Mouse (Mus musculus) 3134 (cell line): ENCODE results near the gene Vill.
A peak's percentile ranks its signal among the peaks of the same experiment; 100 is the strongest.

Experiments used
- DNase-seq: peaks from one replicate; pipeline ENCODE4 v3.0.0-alpha.2; 2011; ENCODE audit warnings: low spot score; ENCODE audit not compliant: insufficient read length; ENCODE audit errors: extremely low read depth

Gene Vill

DNA sequence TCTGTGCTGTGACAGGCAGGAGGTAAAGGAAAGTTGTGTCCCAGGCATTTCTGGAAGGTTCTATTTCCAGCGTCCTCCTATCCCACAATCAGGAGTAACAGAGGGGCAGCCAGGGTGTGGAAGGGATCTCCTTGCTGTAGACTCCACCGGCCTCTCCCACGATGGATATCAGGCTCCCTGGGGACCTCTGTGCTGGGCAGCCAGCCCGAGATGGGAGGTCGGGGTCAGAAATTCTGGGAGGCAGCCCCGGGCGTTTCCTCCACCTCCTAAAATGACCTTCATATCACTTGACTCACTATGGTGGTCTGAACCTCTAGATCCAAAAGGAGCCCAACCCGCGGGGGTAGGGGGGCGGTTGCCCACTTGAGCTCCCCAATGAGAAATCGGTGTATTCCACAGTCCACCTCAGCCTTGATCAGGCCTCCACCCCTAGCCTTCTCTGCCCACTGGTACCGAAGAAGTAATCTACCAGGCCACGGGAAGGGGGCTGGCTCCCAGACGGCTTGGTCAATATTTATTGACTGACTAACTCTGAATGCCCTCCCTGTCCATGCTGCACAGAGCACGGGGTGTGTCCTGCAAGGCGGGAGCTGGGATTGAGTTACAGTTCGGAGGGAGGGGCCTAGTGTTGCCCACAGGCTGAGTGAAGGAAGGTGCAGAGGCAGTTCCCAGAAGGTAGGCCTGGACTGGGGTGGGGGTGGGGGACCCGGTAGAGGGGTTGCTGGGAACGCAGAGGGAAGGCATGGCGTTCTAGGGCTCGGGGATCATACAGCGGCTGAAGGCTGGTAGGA lies at the start of gene Vill:
Gene Vill (plus strand): TSS at position 625 of the 791 bp plus-strand sequence.
- DNase-seq, result peak; percentile 48

DNA sequence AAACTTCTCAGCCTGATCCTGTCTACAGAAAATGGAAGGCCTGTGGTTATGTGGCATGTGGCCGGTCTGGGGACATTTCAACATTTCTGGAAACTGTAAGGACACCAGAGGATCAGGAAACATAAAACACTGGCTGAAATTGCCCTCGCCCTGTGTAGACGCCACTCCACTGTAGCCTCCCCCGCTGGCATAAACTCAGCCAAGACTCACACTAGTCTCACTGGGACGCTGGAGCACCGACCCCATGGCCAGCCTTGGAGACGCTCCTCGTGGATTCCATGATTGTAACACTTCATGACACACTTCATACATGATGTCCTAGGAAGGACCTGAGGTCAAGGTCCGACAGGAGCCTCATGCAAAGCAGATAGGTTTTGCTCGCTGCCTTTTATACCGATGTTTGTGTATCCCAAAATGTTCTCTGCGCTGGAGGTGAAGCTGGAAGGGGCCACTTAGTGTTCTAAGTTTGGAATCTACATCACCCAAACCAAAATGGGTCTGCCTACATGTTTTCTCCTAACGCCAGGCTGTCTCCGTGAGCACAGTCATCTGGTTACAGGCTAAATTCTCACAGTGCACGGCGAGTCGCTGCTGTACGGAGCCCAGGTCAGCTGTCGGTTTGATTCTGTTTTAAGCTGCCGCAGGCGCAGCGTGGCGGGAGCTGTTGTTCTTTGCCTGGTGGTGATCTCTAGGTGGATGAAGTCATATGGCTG lies 48.4 kb upstream of the Vill start:
- no peak for DNase-seq

DNA sequence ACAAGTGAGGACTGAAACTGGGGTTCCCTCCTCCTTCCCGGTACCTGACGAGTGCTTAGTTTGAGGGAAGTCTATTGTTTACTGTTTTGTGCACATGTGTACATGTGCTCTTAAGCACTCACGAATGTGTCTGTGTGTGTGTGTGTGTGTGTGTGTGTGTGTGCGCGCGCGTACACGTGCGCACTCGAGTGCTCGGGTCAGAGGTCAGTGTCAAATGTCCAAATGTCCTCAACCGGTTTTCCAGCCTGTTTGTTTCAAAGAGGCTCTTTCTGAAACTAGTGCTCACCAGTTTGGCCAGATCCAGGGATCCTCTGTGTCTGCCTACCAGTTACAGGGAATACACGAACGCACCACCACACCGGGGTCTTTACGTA lies 47.9 kb upstream of the Vill start:
- no peak for DNase-seq

DNA sequence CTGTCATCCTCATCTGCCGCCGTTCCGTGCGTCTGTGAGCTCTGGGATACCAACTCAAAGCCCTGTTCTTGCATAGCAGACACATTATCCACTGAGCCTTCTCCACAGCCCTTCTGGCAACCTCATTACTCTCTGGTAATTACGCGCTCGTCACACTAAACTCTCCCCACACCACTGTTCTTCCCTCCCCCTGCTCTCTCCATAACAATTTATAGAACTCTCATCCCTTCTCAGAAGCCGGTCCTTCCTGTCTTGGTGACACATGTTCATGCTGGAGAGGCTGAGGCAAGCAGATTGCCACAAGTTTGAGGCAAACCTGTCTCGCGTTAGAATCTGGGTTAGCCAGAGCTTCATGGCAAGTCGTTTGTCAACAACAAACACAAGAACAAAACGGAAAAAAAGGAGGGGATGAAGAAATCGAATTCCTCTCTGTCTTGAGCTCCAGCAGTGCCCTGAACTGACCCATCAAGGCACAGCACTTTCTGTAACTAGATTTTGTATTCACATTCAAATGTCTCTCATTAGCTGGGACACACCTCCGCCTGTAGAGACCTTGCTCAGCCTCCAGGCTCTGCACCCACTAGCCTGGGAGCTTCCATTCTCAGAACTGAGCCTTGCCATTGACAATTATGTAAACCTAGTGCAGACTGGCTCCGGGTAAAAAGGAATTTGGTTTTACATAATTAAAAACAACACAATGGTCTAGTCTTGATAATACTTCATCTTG lies 47.1 kb upstream of the Vill start:
- DNase-seq, result no peak

DNA sequence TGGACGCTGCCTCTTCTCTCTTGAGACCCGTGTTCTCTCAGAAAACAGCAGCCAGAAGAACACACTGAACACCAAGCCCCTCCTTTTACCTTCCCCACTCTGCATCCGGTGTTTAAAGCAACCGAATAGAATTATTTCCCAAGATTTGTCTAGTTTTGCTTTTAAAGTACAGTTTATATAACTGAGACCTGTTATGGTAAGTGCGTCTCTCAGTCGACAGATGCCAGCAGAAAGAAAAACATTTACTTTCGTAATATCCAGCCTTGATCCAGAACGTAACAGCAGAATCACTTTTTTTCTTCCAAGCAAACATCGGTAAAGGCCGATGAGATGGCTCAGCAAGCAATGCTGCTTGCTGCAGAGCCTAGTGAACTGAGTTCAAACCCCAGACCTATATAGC lies 45.3 kb upstream of the Vill start:
- no peak for DNase-seq

DNA sequence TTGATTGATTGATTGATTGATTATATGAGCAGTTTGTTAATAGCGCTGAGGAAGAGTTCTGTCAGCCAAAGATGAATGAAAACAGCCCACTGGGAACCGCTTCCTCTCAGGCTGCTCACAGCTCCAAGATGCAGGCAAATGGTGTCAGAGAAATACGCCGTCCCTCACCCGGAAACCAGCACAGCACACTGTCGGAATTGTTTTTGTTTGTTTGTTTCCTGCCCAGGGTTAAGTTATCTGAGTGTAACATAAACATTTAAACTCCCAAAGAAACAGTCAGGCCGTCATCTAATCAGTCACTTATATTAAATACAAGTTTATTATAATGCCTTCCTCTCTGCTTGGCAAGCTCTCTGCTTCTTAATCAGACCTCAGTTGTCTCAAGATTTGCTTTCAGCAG lies 43.7 kb upstream of the Vill start:
- no peak for DNase-seq

DNA sequence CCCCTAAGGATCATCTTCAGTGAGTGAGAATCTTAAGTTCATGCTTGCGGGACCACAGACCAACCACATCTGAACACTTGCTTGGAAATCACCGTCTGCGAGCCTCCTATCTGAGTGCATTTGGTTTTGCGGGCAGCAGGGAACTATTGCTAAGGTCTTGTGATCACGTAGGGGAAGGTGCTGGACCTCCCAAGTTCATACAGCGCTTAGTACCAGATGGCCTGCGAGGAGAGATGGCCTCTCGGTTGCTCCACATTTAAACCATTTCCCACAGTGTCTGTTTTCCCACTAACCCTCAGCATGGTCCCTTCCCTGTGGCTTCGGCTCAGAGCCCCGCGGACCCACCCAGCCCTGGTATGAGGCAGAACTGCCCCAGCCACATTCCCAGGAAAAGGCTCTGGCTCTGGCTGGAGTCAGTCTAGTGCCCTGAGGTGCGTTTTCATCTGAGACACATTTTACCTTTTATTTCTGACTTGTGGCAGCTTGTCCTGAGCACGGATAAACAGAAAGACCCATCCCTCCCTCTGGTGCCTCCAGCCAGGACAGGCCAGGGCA lies 42.3 kb upstream of the Vill start:
- DNase-seq, result no peak

DNA sequence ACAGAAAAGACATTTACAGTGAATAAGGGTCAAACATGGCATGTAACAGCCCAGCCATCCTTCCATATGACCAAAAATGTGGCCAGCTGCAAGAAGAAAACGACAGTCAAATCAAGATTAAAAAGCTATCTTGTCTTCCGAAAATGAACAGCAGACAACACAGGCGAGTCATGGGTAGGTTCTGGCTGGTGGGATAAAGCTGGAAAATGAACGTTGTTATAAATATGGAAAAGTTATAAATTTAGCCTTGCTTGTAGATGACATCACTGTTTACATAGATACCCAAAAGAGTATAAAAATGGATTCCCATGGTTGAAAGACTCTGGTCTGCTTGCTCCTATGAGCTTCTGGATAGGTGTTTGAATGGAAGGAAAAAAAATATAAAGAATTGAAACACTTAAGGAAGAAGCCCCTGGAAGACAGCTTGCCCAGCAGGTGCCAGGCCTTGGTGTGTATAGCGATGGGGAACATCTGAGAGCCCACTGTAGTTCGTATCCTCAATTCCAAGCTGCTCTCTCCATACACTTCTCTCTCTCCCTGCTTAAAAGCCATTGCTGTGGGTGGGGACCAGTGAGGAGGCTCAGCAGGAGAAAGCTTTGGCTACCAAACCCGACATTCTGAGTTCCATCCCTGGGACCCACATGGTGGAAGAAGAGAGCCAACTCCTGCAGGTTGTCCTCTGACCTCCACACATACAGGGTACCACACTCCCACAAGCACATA lies 35.6 kb upstream of the Vill start:
- DNase-seq, result no peak

DNA sequence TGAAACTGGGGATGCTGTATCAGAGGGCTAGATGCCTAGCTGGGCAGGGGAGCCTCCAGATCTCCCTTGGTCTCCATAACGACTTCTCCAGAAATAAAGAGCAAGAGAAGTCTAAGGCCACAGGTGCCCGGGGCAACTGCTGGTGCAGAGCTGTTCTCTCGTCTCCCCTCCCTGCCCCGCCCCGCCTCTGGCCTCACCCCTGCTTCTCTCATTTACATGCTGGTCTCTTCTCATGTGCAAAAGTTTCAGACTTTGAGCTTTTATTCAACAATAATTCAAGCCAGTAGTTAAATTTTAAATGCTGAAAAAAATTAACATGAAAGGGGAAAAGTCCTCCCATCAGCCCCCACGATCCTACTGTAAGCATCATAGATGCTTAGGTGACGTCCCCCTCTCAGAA lies 30.8 kb upstream of the Vill start:
- DNase-seq, result no peak

DNA sequence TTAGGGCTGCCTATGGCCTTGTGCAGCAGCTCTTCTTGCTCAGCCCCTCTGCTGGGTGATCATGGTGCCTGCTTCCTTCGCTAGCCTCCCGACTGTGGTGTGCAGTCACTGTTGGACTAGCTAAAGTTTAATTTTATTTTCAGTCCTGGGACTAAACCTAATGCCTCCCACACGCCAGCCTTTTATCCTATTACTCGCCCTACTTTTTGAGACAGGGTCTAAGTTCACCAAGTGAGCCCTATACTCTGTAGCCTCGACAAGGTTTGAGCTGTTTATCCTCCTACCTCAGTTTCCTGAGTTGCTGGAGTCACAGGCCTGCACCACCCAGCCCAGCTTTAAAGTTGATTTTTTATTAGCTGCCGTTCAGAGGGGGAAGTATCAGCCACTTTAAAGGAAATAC lies 27.3 kb upstream of the Vill start:
- DNase-seq, result no peak

DNA sequence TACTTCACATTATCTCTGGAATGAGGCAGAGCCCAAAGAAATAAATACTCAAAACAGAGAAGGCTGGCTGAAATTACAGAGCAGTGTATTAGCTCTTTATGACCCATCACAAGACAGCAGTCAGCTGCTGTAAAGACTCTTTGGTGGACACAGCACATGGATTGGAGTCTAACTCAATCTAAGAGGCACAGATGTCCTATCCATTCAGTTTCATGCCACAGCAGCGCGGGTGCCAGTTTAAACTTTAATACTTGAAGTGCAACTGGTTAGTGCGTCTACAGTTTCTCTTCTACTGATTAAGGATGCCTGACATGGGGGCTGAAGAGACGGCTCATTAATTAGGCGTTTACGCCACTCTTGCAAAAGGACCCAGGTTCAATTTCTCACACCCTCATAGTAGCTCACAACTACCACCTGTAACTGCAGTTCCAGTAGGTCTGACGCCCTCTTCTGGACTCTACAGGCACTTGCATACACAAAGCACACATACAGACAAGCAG lies 26.7 kb upstream of the Vill start:
- no peak for DNase-seq

DNA sequence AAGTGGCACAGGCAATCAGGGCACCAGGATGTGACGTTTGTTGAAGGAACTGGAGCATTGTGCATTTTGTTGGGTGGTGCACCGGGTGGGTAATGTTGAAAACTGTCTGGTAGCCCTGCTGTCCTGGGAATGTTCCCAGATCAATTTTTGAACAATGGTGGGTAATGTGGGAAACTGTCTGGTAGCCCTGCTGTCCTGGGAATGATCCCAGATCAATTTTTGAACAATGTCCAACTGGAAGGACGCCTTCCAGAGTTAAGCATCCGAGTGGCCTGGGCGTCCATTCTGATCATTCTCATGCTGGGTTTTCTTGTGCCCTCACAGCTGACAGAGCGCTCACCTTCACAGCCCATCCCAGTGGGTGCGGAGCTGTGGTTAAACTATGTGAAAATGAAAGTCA lies 25.2 kb upstream of the Vill start:
- DNase-seq, result no peak

DNA sequence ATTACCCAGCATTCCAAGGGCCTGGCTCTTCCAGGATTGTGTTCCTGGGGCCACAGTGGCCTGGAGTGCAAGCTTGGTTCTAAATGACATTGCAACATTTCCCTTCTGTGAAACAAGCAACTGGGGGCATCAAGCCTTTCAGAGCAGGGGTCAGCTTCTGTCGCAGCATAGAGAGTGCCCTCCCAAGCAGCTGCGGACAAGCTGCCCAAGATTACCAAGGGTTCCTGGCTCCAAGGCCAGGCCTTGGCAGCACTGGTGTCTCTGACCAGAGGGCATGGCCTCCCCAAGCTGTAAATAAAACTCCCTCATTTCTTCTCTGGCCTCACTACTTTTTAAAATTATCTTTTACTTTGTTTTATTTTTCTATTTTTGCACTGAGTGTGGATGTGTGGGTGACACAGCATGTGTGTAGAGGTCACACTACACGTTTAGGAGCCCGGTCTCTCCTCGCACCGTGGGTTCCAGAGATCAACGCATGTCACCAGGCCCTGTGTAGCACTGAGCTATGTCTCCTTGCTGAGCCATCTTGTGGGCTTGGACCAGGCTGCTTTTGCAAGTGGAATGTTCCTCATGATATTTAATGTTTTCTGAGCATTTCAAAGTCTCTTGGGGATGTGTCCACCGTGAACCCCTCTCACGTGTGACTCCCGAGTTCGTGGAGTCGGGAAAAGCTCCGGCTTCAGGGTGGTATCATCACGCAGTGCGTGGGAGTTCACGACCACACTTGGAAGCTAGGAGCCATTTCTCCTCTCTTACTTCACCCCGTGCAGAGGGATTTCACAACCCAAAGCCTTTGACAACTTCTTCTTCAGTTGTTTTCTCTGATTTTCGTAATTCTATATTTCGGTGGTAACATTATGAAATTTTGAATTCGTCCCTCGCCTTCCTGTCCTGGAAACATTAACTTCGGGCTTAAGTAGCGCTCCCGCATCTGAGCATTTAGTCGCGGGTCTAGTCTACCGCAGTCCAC lies 24.1 kb upstream of the Vill start:
- DNase-seq, result no peak

DNA sequence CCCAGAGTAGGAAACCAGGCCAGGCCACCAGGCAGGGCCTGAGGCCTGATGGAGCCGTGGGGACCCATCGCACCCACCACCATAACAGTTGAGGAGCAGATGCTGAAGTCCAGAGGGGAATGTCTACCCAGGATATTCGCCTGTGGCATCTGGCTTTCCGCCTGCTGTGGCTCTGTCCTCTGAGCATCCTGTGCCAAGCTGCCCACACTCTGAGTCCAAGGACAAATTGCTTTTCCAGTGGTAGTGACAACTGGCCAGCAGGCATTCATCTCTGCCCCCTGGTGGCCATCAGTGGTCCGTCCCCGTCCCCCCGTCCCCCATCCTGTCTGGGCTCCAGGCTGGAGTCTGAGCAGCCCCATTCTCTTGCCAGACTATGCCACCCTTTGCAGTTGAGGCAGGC lies 23.0 kb upstream of the Vill start:
- DNase-seq, result peak; percentile 70

DNA sequence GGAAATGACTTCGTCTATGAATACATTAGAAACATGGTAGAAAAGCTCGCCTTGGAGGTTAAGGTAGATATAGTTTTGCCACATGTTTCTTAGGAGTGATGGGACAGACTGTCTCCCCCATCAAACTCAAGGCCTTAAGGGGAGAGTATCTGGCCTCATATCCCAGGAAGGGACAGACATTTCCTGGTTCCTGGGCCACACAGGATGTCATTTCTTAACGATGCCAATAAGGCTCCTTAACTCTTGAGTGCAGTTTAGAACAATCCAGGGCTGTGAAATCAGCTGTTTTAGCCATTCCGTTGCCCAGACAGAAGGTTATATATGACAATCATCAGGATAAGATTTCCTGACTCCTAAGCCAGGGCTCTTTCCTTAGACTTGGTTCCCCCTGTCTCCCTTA lies 21.5 kb upstream of the Vill start:
- DNase-seq, result no peak

DNA sequence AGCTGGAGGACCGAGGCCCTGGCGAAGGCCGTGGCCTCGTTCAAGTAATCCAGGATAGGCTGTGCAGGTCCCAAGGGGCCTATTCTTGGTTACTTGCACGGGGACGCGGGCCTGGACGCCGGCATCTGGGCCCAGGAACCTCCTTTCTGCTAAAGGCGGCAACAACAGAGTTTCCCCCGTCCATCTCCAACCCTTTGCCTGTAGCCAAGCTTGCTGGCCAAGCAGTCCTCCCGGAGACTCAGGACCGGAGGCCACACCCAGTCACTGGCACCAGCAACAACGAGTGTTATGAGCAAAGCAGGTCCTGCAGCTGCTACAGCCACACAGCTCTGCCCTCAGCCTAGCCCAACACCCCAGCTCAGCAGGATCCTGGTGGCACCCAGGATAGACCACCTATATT lies 20.8 kb upstream of the Vill start:
- no peak for DNase-seq

DNA sequence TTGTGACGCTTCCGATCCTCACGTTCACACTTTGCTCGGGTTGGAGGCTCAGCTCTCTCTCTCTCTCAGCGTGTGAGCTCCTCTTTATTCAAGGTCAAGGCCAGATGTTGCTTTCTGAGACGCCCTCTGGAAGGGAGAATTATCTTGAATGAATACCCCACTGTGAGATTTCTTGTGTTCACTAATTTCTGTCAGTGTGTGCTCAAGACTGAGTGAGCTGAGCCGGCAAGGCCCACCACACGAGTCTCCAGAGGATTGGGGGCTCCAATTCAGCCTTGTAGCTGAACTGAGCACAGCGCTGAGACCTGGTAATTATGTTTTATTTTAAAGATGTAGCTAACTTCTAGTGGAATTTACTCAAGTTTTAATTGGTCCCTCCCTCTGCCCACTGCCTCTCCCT lies 20.0 kb upstream of the Vill start:
- no peak for DNase-seq

DNA sequence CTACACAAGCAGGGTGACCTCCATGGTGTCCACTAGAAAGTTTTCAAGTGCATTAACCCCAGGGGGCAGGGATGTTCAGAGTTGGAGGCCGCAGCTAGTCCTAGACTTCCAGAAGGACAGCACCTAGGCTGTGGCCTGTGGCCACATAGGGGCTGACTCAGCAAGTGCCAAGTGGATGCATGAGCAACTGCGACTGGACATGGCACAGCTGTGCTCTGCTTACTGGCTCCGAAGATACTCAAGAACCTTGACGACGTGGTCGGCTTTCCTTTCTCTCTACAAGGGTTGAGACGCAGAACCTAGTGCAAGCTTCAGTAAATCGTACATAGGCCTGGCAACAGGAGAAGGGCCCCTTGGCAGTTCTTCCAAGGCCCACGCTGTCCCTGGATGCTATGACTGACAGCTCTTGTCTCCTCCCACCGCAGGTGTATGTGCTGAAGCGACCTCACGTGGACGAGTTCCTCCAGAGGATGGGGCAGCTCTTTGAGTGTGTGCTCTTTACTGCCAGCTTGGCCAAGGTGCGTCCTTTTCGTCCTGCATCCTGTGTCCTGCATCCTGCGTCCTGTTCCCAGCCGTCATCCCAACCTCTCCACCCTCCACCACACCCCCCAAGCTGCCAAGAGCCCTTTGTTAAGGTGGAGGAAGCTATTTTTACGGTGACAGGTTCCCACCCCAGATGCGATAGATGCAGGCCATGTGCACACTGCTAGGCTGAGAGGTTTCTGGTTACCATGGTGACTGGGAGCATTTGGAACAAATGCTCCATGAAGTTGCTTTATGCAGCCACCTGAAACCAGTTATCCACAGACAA lies 19.3 kb upstream of the Vill start:
- no peak for DNase-seq

DNA sequence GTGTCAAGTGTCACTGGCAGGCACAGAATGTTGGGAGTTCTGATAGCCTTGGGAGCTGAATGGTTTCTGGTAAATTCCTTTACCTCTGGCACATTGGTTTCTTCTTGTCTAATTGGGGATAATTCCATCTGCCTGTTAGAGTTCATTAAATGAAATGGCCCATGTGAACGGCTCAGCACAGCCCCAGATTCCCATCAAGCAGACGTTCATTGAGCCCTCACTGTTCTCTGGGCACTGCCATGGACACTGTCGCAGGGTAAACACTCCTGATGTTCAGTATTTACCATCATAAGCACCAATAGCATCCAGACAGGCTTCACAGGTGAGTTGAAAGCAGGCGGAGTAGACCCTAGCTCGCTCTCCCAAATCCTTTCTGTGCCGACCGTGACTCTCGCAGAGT lies 18.5 kb upstream of the Vill start:
- DNase-seq, result no peak
